Mouse (Mus musculus): ENCODE results near the gene Tspan18. TPM values are rescaled to one million over a fixed set of nuclear protein-coding genes. Genes with fewer than 3 reads are reported as not detected.

Tspan18 gene
- total RNA-seq, 2 experiments from 2014 or later = 9.7 to 11.4 TPM

GRCm38 (mm10) chr2:93273916-93274315 is 60.4 kb downstream of the Tspan18 start:
- intact Hi-C loops (cut with DNase I; ENCODE audit: low total_unique reads) = loop anchor here (10.0 kb wide), 1 partner anchor 49 kb away; no protein-coding TSS in a partner anchor
- DNase-seq = no peak

- DNase-seq = no peak
- intact Hi-C loops (cut with DNase I; ENCODE audit: low total_unique reads) = loop anchor here (10.0 kb wide), 1 partner anchor 45 kb away; no protein-coding TSS in a partner anchor
Observed at GRCm38 (mm10) chr2:93270083-93270482, 64.2 kb downstream of the Tspan18 start.

GRCm38 (mm10) chr2:93269611-93270010 is 64.7 kb downstream of the Tspan18 start:
- DNase-seq = no peak
- intact Hi-C loops (cut with DNase I; ENCODE audit: low total_unique reads) = loop anchor here (10.0 kb wide), 1 partner anchor 45 kb away; no protein-coding TSS in a partner anchor

GRCm38 (mm10) chr2:93268711-93269270 is 65.5 kb downstream of the Tspan18 start:
- DNase-seq = peak; percentile 54
- intact Hi-C loops (cut with DNase I; ENCODE audit: low total_unique reads) = no loop called here

GRCm38 (mm10) chr2:93267791-93268190 is 66.5 kb downstream of the Tspan18 start:
- intact Hi-C loops (cut with DNase I; ENCODE audit: low total_unique reads) = no loop called here
- DNase-seq = no peak

GRCm38 (mm10) chr2:93266565-93267169 is 67.6 kb downstream of the Tspan18 start:
- intact Hi-C loops (cut with DNase I; ENCODE audit: low total_unique reads) = no loop called here
- DNase-seq = no peak

GRCm38 (mm10) chr2:93262291-93263285 is 71.7 kb downstream of the Tspan18 start:
- intact Hi-C loops (cut with DNase I; ENCODE audit: low total_unique reads) = no loop called here
- no peak for DNase-seq

- intact Hi-C loops (cut with DNase I; ENCODE audit: low total_unique reads) = no loop called here
- no peak for DNase-seq
Observed at GRCm38 (mm10) chr2:93261521-93262290, 72.6 kb downstream of the Tspan18 start.

- no peak for DNase-seq
- intact Hi-C loops (cut with DNase I; ENCODE audit: low total_unique reads) = no loop called here
Observed at GRCm38 (mm10) chr2:93257634-93258033, 76.7 kb downstream of the Tspan18 start.

- intact Hi-C loops (cut with DNase I; ENCODE audit: low total_unique reads) = no loop called here
Observed at GRCm38 (mm10) chr2:93256735-93257405, 77.4 kb downstream of the Tspan18 start.

GRCm38 (mm10) chr2:93252356-93252755 is 81.9 kb downstream of the Tspan18 start:
- DNase-seq = peak; percentile 40
- intact Hi-C loops (cut with DNase I; ENCODE audit: low total_unique reads) = no loop called here

More at GRCm38 (mm10) chr2:93256735-93257405, 77.4 kb downstream of the Tspan18 start:
- no peak for DNase-seq

GRCm38 (mm10) chr2:93250611-93251010 is 83.7 kb downstream of the Tspan18 start:
- intact Hi-C loops (cut with DNase I; ENCODE audit: low total_unique reads) = no loop called here
- DNase-seq = no peak

GRCm38 (mm10) chr2:93249058-93249457 is 85.2 kb downstream of the Tspan18 start:
- no peak for DNase-seq
- intact Hi-C loops (cut with DNase I; ENCODE audit: low total_unique reads) = no loop called here

GRCm38 (mm10) chr2:93244090-93244443 is 90.2 kb downstream of the Tspan18 start:
- DNase-seq = no peak
- intact Hi-C loops (cut with DNase I; ENCODE audit: low total_unique reads) = no loop called here

GRCm38 (mm10) chr2:93243439-93244089 is 90.7 kb downstream of the Tspan18 start:
- intact Hi-C loops (cut with DNase I; ENCODE audit: low total_unique reads) = no loop called here

GRCm38 (mm10) chr2:93242166-93242565 is 92.1 kb downstream of the Tspan18 start:
- DNase-seq = no peak
- intact Hi-C loops (cut with DNase I; ENCODE audit: low total_unique reads) = no loop called here

More at GRCm38 (mm10) chr2:93243439-93244089, 90.7 kb downstream of the Tspan18 start:
- DNase-seq = no peak

GRCm38 (mm10) chr2:93238864-93239263 is 95.4 kb downstream of the Tspan18 start:
- intact Hi-C loops (cut with DNase I; ENCODE audit: low total_unique reads) = no loop called here
- no peak for DNase-seq

GRCm38 (mm10) chr2:93237055-93237454 is 97.2 kb downstream of the Tspan18 start:
- DNase-seq = no peak
- intact Hi-C loops (cut with DNase I; ENCODE audit: low total_unique reads) = no loop called here
